Mouse (Mus musculus) cerebellum, adult 9-11 months (tissue): ENCODE data around the gene Zfp800.

ENCODE experiments used
- DNase-seq: peaks from one replicate; pipeline ENCODE4 v3.0.0; 2022

Gene Zfp800

GRCm38 (mm10) chr6:28396051-28396852, 1.6 kb downstream of the Zfp800 start:
- DNase-seq: no peak

DNA sequence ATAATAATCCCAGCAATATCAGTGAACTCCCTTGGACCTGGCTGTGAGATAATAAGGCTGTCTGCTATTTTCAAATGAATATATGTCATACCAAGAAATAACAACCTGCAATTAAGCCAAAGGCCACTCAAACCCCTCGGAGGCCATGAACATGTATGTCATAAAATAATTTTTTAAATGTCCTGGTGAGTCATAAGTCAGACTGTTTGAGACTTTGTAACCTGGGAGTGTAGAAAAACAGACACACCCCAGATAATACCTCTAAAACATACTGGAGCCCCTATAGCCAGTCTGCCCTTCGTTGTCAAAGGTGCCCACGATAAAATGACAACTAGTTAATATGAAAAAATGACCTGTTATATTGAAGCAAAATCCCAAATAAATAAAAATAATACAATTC, 8.8 kb downstream of the Zfp800 start:
- DNase-seq: no peak

GRCm38 (mm10) chr6:28385169-28385568, 12.6 kb downstream of the Zfp800 start:
- DNase-seq: no peak

DNA sequence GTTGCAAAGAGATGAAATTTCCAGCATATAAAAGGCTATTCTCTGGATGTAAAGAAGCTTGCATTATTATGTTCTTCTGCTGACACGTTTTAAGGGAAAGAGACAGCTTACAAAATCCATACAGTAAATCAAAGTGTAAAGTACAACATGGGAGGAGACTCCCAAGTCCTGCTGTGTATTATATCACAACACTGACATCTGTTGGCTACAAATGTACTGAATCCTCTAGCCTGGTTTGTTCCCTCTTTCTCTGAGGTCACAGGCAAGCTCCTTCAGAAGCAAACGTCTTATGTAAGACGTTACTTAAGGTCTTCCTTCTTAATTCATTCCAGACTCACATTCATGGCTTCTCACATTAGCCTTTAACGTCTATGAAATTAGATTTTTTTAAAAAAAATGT, 15.8 kb downstream of the Zfp800 start:
- no peak for DNase-seq

DNA sequence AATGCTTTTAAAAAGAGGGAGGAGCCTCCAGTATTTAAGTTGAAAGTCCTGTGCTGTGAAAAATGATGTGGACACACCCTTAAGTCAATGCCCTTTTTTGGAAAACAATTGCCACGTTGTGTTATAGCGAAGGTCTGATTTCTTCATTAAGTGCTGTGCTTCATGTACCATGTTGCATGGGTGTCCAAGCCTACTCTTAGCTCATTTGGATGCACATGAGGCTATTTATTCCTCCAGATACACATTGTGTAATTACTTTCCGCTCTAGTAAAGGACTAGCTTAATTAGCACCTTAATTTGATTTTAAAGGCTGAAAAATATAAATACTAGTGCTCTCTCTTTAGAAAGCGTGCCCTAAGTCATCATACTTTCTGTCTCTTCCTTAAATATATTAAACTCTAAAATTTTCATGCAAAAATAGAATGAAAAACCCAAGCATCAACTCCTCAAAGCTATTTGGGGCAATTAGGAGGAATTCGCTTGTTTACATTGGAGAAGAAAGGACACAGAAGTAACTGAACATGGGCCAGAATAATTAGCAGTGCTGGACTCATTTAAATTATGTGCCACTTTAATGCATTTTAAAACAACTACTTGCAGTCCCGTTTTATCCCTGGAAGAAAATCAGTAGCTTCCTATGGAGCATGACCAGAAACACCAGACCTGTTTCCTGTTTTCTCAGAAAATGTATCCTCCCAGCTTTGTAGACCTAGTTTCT, 27.7 kb downstream of the Zfp800 start:
- DNase-seq: no peak

DNA sequence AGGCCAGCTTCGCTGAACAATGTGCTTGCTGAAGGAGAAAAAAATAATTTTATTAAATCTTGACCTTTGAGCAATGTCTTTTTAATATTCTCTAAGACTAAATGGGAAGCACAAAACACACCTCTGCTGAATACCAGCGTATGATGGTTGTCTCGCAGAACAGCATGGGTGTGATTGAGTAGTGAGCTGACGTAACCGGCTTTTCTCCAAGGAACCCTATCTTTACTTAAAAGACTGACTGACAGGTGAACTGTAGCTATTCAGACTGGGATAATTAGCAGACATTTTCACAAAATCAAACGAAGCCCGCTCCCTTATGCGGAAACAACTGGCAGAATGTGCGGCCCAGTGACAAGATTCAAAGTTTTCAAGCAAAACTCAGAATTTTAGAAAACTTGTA, 30.2 kb downstream of the Zfp800 start:
- DNase-seq: no peak

- DNase-seq: no peak
Measured at GRCm38 (mm10) chr6:28351066-28351465, 46.7 kb downstream of the Zfp800 start.

GRCm38 (mm10) chr6:28345677-28346076, 52.1 kb downstream of the Zfp800 start:
- no peak for DNase-seq

DNA sequence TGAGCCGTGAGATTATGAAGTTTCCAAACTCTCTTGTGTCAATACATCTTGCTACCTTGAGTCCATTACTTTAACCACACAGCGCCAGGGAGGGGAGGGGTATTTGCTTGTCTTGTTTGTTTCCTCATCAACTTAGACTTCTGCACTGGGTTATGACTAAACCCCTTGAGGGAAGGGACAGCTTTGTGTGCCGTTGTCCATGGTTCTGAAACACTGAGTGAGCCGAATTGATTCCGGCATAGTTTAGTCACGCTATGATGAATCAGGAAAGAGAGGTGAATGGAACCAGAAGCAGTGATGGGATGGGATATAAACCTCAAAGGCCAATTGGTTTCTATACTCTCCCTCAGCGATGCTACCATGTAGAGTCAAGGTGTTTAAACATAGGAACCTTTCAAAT, 52.6 kb downstream of the Zfp800 start:
- no peak for DNase-seq

- DNase-seq: no peak
Measured at GRCm38 (mm10) chr6:28342863-28343262, 54.9 kb downstream of the Zfp800 start.

GRCm38 (mm10) chr6:28341174-28341573, 56.6 kb downstream of the Zfp800 start:
- no peak for DNase-seq

GRCm38 (mm10) chr6:28339410-28339809, 58.4 kb downstream of the Zfp800 start:
- DNase-seq: no peak

DNA sequence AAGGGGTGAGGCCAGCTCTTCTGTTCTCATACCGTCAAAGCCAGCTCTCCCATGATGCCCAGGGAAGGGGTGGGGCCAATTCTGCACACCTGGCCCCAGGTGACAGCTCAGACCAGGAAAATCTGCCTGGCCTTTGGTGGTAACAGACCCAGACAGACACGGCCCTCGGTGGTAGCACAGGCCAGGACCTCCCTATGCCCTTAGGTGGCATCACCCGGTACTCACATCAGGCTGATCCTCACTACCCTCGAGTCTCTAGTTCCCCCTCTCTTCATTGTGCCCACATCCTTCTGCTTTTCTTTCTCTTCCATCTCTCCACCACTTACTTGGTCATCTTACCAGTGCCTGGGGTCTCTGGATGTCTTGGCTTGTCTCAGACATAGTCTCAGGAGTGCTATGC, 64.1 kb downstream of the Zfp800 start:
- DNase-seq: peak; percentile 4

DNA sequence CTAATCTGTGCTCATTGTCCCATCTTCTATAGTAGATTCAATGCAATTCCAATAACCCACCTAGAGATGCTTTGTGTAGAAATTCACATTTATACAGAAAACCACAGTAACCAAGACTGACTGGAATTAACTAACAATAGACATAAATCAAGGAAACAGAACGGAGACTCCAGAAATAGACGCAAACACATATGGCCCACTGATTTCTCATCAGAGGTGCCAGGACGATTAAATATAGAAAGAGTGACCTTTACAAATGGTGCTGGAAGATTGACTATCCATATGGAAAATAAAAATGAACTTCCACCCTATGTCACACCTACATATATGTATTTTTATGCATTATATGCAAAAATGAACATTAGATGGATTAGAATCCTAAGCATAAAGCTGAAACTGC, 65.3 kb downstream of the Zfp800 start:
- DNase-seq: peak; percentile 8

GRCm38 (mm10) chr6:28329815-28330214, 68.0 kb downstream of the Zfp800 start:
- no peak for DNase-seq

- no peak for DNase-seq
Measured at GRCm38 (mm10) chr6:28329002-28329596, 68.7 kb downstream of the Zfp800 start.

- no peak for DNase-seq
Measured at GRCm38 (mm10) chr6:28326720-28327119, 71.1 kb downstream of the Zfp800 start.

- no peak for DNase-seq
Measured at GRCm38 (mm10) chr6:28322399-28322798, 75.4 kb downstream of the Zfp800 start.

DNA sequence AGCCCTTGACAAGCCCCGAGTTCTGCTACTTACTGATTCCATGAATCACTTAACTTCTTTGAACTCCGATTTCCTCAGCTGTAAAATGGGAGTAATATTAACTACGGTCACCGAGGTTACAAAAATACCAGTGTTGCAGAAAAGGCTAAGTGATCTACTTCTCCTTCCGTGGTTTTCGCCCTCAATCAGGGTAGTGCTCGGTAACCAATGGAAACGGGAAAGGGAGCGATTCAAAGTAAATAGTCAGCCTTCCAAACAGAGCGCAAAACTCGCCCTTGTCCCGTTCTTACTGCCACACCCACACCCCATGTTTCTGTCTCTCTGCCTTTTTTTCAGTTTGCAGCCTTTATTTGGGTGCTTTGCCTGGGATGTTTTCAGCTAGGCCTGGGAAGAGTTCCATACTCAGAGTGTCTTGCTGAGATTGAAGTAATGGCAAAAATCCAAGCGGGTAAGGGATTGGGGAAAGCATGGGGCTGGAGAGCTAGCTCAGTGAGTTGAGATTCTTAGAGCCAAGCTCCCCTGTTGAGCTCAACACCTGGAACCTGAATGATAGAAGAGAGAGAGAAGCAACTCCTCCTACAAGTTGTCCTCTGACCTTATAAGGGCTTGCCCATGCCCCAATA, 78.0 kb downstream of the Zfp800 start:
- DNase-seq: peak; percentile 25

DNA sequence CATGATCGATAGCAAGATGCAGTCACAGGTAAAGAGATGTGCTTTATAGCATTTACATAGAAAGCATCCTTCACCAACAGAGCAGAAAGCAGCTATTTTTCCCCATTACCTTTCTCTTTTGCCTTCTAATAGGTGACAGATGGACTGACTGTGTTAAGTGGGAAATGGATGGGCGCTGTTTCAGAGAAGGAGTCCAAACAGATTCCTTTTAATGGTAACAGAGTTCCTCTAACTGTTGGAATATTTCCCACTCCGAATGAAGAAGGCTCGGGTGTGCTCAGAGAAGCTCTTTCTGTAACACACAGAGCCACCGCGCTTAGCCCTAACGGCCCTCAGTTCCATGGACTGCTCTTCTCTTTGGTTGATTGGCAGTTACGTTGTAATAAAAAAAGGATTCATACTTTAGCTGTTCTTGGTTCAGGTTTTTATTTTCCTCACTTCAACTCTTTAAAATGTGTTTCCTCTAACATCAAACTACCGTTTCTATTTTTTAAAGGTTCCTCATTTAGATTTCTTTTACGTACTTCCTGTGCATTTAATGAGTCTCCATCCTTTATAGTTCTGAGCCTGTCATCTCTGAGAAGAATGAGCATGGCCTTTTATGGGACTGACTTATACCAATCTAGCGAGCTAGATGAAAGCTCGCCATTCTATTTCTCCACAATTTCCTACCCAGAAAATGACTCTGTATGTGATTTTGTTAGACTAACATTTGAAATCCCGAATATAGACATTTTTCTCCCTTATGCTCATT, 78.8 kb downstream of the Zfp800 start:
- DNase-seq: peak; percentile 34

DNA sequence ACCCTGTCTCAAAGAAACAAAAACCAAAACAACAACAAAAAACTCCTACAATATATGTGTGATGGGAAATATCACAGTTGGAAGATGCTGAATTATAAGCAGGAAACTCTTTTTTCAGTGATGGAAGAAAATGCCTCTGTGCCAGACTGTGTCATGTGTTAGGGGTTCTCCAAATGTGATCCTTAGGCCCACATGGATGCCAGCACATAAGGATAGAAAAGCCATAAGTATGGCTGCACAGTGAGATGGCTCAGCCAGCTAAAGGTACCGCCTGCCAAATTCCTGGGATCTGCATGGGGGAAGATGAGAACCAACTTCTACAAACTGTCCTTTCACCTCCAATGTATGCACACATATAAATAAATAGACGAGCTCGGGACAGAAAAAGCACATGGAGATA, 82.6 kb downstream of the Zfp800 start:
- no peak for DNase-seq

DNA sequence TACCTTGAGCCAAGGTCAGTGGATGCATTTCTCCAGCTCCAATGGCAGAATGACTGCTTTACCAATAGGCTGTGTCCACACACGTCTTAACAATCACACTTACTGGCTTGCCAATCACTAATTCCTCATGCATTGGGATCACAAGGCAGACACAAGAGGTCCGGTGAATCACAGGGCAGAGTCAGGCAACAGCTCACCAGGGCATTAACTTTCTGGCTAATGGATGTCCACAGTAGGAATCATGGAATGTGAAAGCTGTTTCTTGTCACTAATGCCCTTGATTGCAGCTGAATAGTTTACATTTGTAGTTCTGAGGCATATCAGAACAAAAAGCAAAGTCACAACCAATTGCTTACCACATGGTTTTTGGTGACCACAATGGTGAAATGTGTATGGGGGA, 85.7 kb downstream of the Zfp800 start:
- DNase-seq: no peak

DNA sequence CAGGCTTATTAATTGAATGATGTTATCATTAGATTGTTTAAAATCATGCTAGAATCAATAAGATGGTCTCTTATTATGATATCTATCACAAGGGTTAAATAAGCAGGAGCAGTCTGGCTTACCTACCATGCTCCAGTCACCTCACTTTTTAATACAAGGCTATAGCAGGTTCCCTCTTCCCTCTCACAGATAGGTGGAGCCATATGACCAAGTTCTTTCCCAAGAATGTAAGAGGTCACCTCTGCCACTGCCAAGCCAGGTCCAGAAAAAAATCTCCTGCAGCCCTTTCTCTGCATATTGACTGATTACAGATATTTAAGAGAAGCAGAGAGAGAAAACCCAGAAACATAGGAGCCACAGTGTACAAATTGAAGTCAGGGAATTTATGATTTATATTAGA, 88.1 kb downstream of the Zfp800 start:
- DNase-seq: peak; percentile 31
